Mouse (Mus musculus) embryonic fibroblast, embryonic 13.5 days (primary cell): ENCODE results near the gene St3gal6. TPM values are rescaled to one million over a fixed set of nuclear protein-coding genes. Genes with fewer than 3 reads are reported as not detected.

ENCODE experiments used
- H3K27ac ChIP-seq: 2 replicates; pipeline ENCODE4 v1.5.1; 2012; ENCODE audit warnings: low read length, control low read depth, inconsistent platforms; ENCODE audit not compliant: insufficient read depth
- H3K4me1 ChIP-seq: 2 replicates; pipeline ENCODE4 v1.6.1; 2011; ENCODE audit warnings: low read length; ENCODE audit not compliant: control insufficient read depth, insufficient read depth
- H3K4me3 ChIP-seq: 2 replicates; pipeline ENCODE4 v1.5.1; 2011; ENCODE audit warnings: mild to moderate bottlenecking, control low read depth, low read length; ENCODE audit not compliant: insufficient read depth
- CTCF ChIP-seq: IDR thresholded peaks from 2 replicates; pipeline ENCODE4 v1.5.1; 2011; ENCODE audit warnings: mild to moderate bottlenecking, control low read depth, low read length, moderate library complexity, borderline replicate concordance; ENCODE audit not compliant: insufficient read depth
- POLR2A ChIP-seq: IDR thresholded peaks from 2 replicates; pipeline ENCODE4 v1.6.1; 2011; ENCODE audit warnings: low read depth, mild to moderate bottlenecking, control low read depth, low read length, moderate library complexity
- polyA plus RNA-seq: library from polyadenylated mRNA; stranded (reverse); fragments of >200 nt; gene quantifications from 2 replicates; pipeline ENCODE4 v1.2.4, GENCODE M21; 2011; ENCODE audit warnings: low read depth; ENCODE audit not compliant: missing spikeins, insufficient read length

The St3gal6 gene
- polyA plus RNA-seq, 1 experiment: 8.0 TPM

DNA sequence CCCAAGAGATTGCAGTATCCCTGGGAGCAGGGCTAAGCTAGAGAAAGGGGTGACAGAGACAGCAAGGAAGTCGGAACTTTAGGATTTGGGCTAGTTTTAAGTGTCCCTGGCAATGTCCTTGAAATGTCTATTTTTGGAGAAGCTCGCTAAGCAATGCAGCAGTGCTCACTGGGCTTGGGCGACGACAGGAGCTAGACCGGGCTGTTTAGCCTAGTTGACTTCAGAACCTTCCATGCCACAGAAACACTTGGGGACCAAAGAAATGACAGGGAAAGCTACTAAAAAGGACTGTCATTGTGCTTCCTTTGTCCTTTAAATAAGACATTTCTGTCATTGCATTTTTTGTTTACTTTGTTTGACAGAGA, 42.2 kb downstream of the St3gal6 start:
- H3K4me3 ChIP-seq: no peak overlapping the region
- no peak for TF ChIP-seq CTCF
- no peak for TF ChIP-seq POLR2A
- H3K4me1 ChIP-seq: peaks cover 4% of the 10 kb centered on the region; the same call in 1 of the 2 replicates
- H3K27ac ChIP-seq: no peak overlapping the region

DNA sequence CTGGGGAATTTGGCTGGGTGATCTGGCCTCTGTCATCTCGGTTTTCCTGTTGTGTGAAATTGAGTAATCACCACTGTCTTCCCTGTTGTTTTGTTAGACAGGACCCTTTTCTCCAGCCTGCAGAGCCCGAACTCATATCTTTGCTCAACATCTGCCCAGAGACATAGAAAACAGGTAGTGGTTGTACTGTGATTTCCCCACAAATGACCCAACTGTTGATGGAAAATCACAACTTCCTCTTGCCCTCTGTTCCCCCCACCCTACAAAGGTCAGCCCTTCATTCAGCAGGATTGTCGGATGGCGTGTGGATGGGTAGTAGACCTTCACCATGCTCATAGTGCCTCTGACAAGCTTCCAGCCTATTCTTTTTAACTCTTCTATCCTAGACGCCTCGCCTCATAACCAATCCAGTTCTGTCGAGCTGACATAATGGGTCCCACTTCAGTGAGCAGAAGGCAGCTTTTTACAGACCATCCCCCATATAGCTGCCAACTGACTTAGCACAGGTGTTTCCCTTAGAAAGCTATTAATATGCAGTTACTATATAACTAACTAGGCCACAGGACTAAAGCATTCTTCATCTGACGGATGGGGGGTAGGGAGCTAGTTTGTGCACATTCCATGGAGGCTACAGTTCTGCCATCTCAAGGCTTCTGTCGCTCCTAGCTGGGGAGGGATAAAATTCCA, 42.7 kb downstream of the St3gal6 start:
- no peak for TF ChIP-seq CTCF
- TF ChIP-seq POLR2A: no peak
- H3K4me1 ChIP-seq: peaks cover 4% of the 10 kb centered on the region; the same call in 1 of the 2 replicates
- H3K27ac ChIP-seq: no peak overlapping the region
- no peak overlapping the region for H3K4me3 ChIP-seq

DNA sequence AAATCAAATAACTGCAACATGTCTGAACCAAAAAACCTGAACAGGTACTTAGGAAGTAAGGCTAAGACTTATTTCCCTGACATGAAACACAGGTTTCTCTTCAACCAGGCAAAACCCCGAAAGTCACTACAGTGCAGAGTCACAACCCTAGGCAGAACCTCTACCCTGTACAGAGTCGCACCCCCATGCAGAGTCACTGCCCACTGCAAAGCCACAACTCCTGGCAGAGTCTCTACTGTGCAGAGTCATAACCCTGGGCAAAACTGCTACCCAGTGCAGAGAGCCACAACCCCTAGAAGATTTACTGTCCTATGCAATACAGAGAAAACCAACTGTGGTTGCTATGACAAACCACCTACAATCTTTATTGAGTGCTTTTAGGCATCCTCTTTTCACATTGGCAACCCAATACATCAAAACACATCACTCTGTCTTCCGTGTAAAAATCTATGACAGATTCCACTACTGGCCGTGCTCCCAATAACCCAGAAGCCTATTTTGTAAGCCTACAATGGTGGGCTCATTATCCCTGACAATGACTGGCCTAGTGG, 44.1 kb downstream of the St3gal6 start:
- no peak overlapping the region for H3K27ac ChIP-seq
- H3K4me3 ChIP-seq: no peak overlapping the region
- H3K4me1 ChIP-seq: peaks cover 4% of the 10 kb centered on the region; the same call in 1 of the 2 replicates
- TF ChIP-seq POLR2A: no peak
- no peak for TF ChIP-seq CTCF

DNA sequence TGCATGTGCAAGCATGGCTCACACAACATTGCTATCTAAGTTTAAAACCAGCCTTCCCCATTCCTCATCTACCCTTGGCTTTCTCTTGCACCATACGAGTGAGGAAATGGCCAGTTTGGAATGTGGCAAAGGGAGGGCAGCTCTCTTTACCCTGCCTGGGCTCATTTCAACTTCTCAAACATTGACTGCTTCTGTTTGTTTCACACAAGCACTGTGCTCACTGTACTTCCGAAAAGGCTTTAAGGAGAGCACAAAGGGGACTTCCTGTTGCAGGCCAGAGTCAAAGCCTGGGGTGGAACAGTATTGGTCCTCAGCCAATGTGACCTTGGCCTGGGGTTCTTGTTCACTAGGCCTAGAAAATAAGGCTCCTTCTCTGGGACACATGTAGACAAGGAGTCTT, 47.7 kb downstream of the St3gal6 start:
- Histone ChIP-seq H3K4me1 (peaks cover 4% of the 10 kb centered on the region; the same call in 1 of the 2 replicates), H3K27ac (no peak overlapping the region), H3K4me3 (no peak overlapping the region)
- TF ChIP-seq CTCF (no peak), POLR2A (no peak)

DNA sequence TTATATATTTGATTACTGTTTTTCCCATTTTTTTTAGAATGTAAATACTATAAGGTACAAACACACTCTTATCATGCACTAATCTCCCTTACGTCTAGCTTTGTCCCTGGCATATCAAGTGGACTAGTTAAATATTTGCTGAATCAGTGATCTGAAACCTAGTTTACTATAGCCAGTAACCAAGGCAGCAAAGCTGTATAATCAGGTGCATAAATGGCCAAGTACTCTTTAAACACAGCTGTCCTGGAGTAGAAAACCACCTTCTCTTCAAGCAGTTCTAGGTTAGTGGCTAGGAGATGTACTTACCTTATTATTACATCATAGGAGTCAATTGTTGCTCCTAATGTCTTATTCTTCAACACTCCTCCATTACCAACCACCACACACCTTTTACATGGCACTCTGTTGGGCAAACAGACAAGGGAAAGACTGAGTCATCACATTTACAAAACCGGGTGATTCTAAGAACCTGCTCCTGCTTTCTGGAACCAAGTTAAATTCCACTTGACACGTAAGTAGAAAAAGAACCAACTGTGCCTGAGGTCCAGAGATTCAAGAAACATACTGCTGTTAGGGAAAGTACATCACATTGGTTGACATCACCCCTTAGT, 48.4 kb downstream of the St3gal6 start:
- no peak for TF ChIP-seq CTCF
- Histone ChIP-seq H3K4me3 (no peak overlapping the region), H3K4me1 (no peaks in the 10 kb centered on the region), H3K27ac (no peak overlapping the region)

DNA sequence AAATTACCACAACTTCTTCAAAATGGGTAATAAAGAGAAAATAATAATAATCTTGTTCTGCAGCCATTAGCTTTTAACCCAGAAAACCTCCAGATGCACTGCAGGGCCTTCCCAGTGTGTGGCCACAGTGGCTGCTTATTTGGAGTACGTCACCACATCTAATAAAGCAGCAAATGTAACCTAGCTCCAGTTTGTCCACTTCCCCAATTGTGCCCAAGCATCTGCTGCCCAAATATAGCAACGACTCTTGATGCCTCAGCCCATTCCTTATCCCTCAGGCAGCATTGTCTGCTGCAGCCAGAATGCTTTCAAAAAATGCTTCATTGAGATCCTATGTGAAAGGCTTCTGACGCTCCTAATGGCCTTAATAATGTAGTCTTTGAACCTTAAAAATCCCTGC, 49.2 kb downstream of the St3gal6 start:
- H3K27ac ChIP-seq: no peak overlapping the region
- H3K4me1 ChIP-seq: no peaks in the 10 kb centered on the region
- H3K4me3 ChIP-seq: no peak overlapping the region
- no peak for TF ChIP-seq CTCF

DNA sequence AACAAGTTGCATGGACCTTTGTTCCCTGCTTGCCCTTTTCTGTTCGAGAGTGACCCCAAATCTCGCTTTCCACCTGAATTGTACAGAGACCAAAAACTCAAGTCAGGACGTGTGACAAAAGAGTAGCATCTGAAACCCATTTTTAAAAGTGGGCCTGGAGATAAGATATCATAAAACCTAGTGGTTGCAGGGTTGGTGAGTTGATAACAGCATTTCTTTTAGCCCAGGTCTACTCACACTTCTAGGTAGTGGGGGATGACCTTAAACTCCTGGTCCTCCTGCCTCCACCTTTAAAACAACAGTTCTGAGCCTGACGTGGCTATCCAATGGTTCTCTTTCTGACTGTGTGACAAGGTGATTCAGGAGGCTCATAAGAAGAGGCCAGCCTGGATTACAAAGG, 53.2 kb downstream of the St3gal6 start:
- no peak for TF ChIP-seq CTCF
- no peak for TF ChIP-seq POLR2A
- Histone ChIP-seq H3K4me3 (no peak overlapping the region), H3K4me1 (no peaks in the 10 kb centered on the region), H3K27ac (no peak overlapping the region)

DNA sequence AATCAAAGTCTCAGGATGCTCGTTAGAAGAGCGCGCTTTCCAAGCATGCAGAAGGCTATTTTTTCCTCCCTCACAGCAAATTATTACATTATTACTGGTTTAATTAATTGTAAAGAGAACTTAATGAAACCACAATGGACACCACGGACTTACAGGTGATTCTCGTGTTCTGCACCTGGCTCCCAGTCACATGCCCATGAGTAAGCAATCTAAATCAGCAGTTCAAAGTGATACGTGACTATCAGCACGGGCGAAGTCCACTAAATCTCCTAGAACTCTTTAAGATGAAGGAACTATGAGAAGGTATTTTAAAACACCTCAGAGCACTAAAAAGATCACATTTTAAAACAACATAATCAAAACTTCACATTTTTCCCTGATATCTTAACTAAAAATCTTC, 54.0 kb downstream of the St3gal6 start:
- TF ChIP-seq CTCF (no peak), POLR2A (no peak)
- Histone ChIP-seq H3K27ac (no peak overlapping the region), H3K4me1 (no peaks in the 10 kb centered on the region), H3K4me3 (no peak overlapping the region)

DNA sequence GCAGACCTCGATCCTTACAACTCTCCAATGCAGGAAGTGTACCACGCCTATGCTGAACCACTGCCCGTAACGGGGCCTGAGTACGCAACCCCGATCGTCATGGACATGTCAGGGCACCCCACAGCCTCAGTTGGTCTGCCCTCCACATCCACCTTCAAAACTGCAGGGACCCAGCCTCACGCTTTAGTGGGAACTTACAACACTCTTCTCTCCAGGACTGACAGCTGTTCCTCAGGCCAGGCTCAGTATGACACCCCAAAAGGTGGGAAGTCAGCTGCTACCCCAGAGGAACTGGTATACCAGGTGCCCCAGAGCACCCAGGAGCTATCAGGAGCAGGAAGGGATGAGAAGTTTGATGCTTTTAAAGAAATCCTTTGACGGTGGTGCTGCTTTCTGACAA, 58.6 kb downstream of the St3gal6 start:
- no peaks in the 10 kb centered on the region for H3K4me1 ChIP-seq
- no peak overlapping the region for H3K27ac ChIP-seq
- H3K4me3 ChIP-seq: no peak overlapping the region
- no peak for TF ChIP-seq CTCF
- no peak for TF ChIP-seq POLR2A

DNA sequence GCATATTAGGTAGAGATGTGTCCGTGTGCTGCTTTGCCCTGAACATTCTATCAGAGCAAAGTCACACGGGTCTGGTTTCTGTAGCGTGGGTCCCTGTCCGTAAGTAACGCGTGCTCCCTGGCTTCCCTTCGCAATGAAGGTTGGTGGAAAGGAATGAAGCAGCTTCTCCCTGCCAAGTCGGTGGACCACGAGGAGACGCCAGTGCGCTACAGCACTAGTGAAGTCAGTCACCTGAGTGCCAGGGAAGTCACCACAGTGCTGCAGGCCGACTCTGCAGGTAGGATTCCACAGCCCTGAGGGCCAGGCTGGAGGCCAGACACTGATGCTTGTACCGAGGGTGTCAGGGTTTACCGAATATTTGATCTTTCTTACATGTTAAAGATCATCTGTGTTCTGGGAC, 60.0 kb downstream of the St3gal6 start:
- no peak overlapping the region for H3K4me3 ChIP-seq
- TF ChIP-seq CTCF: no peak
- no peak for TF ChIP-seq POLR2A
- H3K4me1 ChIP-seq: no peaks in the 10 kb centered on the region
- no peak overlapping the region for H3K27ac ChIP-seq
